Mouse (Mus musculus): ENCODE results near the gene Cd300lf. TPM values are rescaled to one million over a fixed set of nuclear protein-coding genes. Genes with fewer than 3 reads are reported as not detected.

The Cd300lf gene
- total and polyA plus RNA-seq, 3 experiments = 15.5 to 36.9 (median 35.3) TPM

GRCm38 (mm10) chr11:115163568-115164150 is 29.9 kb upstream of the Cd300lf start:
- Histone ChIP-seq H3K27ac (ENCODE audit: insufficient read depth, low read depth) (peak overlapping the region; percentile 1), H3K4me3 (replicated peaks in 1 of 3; ENCODE audit: low read depth in 2 of 3, low read length in 2 of 3, poor library complexity in 1 of 3) (peak overlapping the region; percentile 69 to 98 (median 86)), H3K79me2 (replicated peaks; ENCODE audit: control insufficient read depth, extremely low read depth, insufficient read depth, poor library complexity, severe bottlenecking) (peaks cover 40% of the 10 kb centered on the region), H3K9ac (ENCODE audit: insufficient read depth, low read depth) (peak overlapping the region; percentile 46), H3K9me3 (replicated peaks; ENCODE audit: low read length) (peaks cover 8% of the 10 kb centered on the region), H3K4me1 (ENCODE audit: control insufficient read depth in 1 of 2, insufficient read depth in 2 of 2) (peaks cover 16 to 52% of the 10 kb centered on the region in 2 experiments), H3K27me3 (replicated peaks) (no peaks in the 10 kb centered on the region), H3K4me2 (ENCODE audit: insufficient read depth, low read depth, poor library complexity, severe bottlenecking) (peak overlapping the region; percentile 77), H3K36me3 (replicated peaks in 1 of 2; ENCODE audit: control insufficient read depth in 1 of 2, insufficient read depth in 1 of 2, low read length in 1 of 2) (peaks cover 3 to 33% of the 10 kb centered on the region in 2 experiments)
- peak; percentile 64 for DNase-seq (ENCODE audit: extremely low read depth)
- in situ Hi-C loops (cut with MboI; ENCODE audit: low pct_ligation_motif_present, low pct_unique_long_range_greater_than_20kb, low sequenced_read_pairs) (loop anchor here (5.0 kb wide), 3 partner anchors 34 to 109 kb away; no protein-coding TSS in a partner anchor), dilution Hi-C loops (cut with MboI; ENCODE audit: extremely low pct_ligation_motif_present, extremely low pct_unique_long_range_greater_than_20kb, low sequenced_read_pairs) (no loop called here)
- TF ChIP-seq CTCF (conservative IDR thresholded peaks at IDR 0.05 in 1 of 2, IDR thresholded peaks at IDR 0.05 in 1 of 2; ENCODE audit: low read depth in 2 of 2, low read length in 2 of 2) (peak in 1 of 2 experiments; percentile 51; a peak in 2 of 4 replicates), JUN (IDR thresholded peaks at IDR 0.05; ENCODE audit: insufficient read depth, low read depth, low read length) (no peak), RAD21 (IDR thresholded peaks at IDR 0.05; ENCODE audit: low read depth, low read length) (peak; percentile 7), SIN3A (IDR thresholded peaks at IDR 0.05; ENCODE audit: low read length) (peak; percentile 47; the same call in 1 of the 2 replicates), UBTF (IDR thresholded peaks at IDR 0.05; ENCODE audit: low read depth, low read length) (peak; percentile 96), SMC3 (IDR thresholded peaks at IDR 0.05; ENCODE audit: low read depth, low read length) (peak; percentile 21), MAX (IDR thresholded peaks at IDR 0.05; ENCODE audit: low read length) (0 out of 2 replicates have a peak, but pooled peaks have one; percentile 14), POLR2AphosphoS2 (IDR thresholded peaks at IDR 0.05; ENCODE audit: low read depth, low read length) (no peak), CHD1 (IDR thresholded peaks at IDR 0.05; ENCODE audit: low read depth, low read length) (peak; percentile 72)

DNA sequence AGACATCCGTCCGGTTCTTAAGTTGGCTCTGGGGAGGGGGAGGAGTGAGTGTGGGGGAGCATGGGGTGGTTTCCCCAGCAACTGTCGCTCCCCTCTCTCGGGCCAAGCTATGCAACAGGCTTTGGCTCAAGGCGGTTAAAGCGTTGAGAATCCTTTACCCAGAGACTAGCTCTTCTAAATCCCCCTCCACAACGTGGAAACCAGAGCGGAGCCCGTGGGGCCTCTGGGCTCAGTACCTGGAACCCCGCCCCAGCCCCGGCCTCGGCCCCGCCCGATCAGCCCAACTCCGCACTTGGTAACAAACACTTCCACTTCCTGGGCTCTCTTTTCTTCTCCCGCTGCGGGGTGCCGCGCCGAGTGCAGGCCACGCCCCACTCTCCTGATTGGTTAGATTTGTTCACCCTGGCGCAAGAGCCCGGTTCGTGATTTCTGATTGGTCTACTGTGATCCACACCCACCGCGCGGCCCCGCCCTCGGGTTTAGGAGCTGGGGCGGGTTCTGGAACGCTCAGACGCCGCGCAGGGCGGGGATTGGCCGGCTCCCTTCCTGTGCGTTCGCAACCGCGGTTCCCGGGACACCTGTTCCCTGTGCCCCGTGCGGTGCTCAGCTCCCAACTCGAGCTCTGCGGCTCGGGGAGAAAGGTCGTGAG is 29.2 kb upstream of the Cd300lf start, which contains the start of gene Slc9a3r1:
TSS of gene Slc9a3r1 (plus strand) at position 510 of the 649 bp plus-strand sequence.
- dilution Hi-C loops (cut with MboI; ENCODE audit: extremely low pct_ligation_motif_present, extremely low pct_unique_long_range_greater_than_20kb, low sequenced_read_pairs) (no loop called here), in situ Hi-C loops (cut with MboI; ENCODE audit: low pct_ligation_motif_present, low pct_unique_long_range_greater_than_20kb, low sequenced_read_pairs) (loop anchor here (5.0 kb wide), 3 partner anchors 34 to 109 kb away; no protein-coding TSS in a partner anchor)
- Histone ChIP-seq H3K27ac (ENCODE audit: insufficient read depth, low read depth) (peak within 1 kb of the TSS; percentile 36), H3K9ac (ENCODE audit: insufficient read depth, low read depth) (peak within 1 kb of the TSS; percentile 46), H3K9me3 (replicated peaks; ENCODE audit: low read length) (peaks cover 8% of the 10 kb centered on the region), H3K4me1 (ENCODE audit: control insufficient read depth in 1 of 2, insufficient read depth in 2 of 2) (peaks cover 20 to 59% of the 10 kb centered on the region in 2 experiments), H3K36me3 (replicated peaks in 1 of 2; ENCODE audit: control insufficient read depth in 1 of 2, insufficient read depth in 1 of 2, low read length in 1 of 2) (peaks cover 0 to 26% of the 10 kb centered on the region in 2 experiments), H3K27me3 (replicated peaks) (no peaks in the 10 kb centered on the region), H3K4me2 (ENCODE audit: insufficient read depth, low read depth, poor library complexity, severe bottlenecking) (peak within 1 kb of the TSS; percentile 77), H3K4me3 (replicated peaks in 1 of 3; ENCODE audit: low read depth in 2 of 3, low read length in 2 of 3, poor library complexity in 1 of 3) (peak within 1 kb of the TSS; percentile 69 to 98 (median 86)), H3K79me2 (replicated peaks; ENCODE audit: control insufficient read depth, extremely low read depth, insufficient read depth, poor library complexity, severe bottlenecking) (peaks cover 40% of the 10 kb centered on the region)
- DNase-seq (ENCODE audit: extremely low read depth) = peak; percentile 100
- TF ChIP-seq ELF1 (IDR thresholded peaks at IDR 0.05; ENCODE audit: low read depth, low read length) = peak; percentile 90
- TF ChIP-seq ZNF384 (IDR thresholded peaks at IDR 0.05; ENCODE audit: low read depth, low read length) = no peak
- TF ChIP-seq TBP (conservative IDR thresholded peaks at IDR 0.05; ENCODE audit: low read depth, low read length) = peak; percentile 80
- peak; percentile 13; the same call in 1 of the 2 replicates for TF ChIP-seq BHLHE40 (IDR thresholded peaks at IDR 0.05; ENCODE audit: low read depth, low read length)
- TF ChIP-seq MAZ (IDR thresholded peaks at IDR 0.05; ENCODE audit: low read depth, low read length) = peak; percentile 87
- no peak for TF ChIP-seq KAT2A (IDR thresholded peaks at IDR 0.05; ENCODE audit: insufficient replicate concordance, low read length)
- TF ChIP-seq HCFC1 (IDR thresholded peaks at IDR 0.05; ENCODE audit: low read depth, low read length) = peak; percentile 56; the same call in 1 of the 2 replicates
- TF ChIP-seq UBTF (IDR thresholded peaks at IDR 0.05; ENCODE audit: low read depth, low read length) = no peak
- no peak for TF ChIP-seq SMC3 (IDR thresholded peaks at IDR 0.05; ENCODE audit: low read depth, low read length)
- TF ChIP-seq TCF12 (IDR thresholded peaks at IDR 0.05; ENCODE audit: low read depth, low read length) = peak; percentile 65
- no peak; the same call in 1 of the 2 replicates for TF ChIP-seq MEF2A (IDR thresholded peaks at IDR 0.05; ENCODE audit: borderline replicate concordance, low read depth, low read length)
- no peak for TF ChIP-seq EP300 (IDR thresholded peaks at IDR 0.05; ENCODE audit: low read length)
- TF ChIP-seq ETS1 (conservative IDR thresholded peaks at IDR 0.05; ENCODE audit: low read depth, low read length) = no peak; the same call in 1 of the 2 replicates
- TF ChIP-seq MYC (IDR thresholded peaks at IDR 0.05; ENCODE audit: low read depth, low read length) = no peak
- TF ChIP-seq E2F4 (IDR thresholded peaks at IDR 0.05; ENCODE audit: insufficient replicate concordance, low read depth, low read length) = peak; percentile 38; the same call in 1 of the 2 replicates
- TF ChIP-seq POLR2AphosphoS2 (IDR thresholded peaks at IDR 0.05; ENCODE audit: low read depth, low read length) = peak; percentile 89
- TF ChIP-seq MXI1 (IDR thresholded peaks at IDR 0.05; ENCODE audit: low read depth, low read length) = peak; percentile 18; the same call in 1 of the 2 replicates
- no peak for TF ChIP-seq RAD21 (IDR thresholded peaks at IDR 0.05; ENCODE audit: low read depth, low read length)
- no peak for TF ChIP-seq JUN (IDR thresholded peaks at IDR 0.05; ENCODE audit: insufficient read depth, low read depth, low read length)
- no peak for TF ChIP-seq ZKSCAN1 (IDR thresholded peaks at IDR 0.05; ENCODE audit: borderline replicate concordance, low read depth, low read length)
- no peak for TF ChIP-seq USF2 (conservative IDR thresholded peaks at IDR 0.05; ENCODE audit: low read depth, low read length)
- peak; percentile 30; the same call in 1 of the 2 replicates for TF ChIP-seq CHD2 (IDR thresholded peaks at IDR 0.05; ENCODE audit: low read length)
- TF ChIP-seq POLR2A (IDR thresholded peaks at IDR 0.05; ENCODE audit: low read depth, low read length) = peak; percentile 100
- TF ChIP-seq NRF1 (IDR thresholded peaks at IDR 0.05; ENCODE audit: low read depth, low read length) = peak; percentile 55
- TF ChIP-seq IRF4 (IDR thresholded peaks at IDR 0.05; ENCODE audit: low read depth, low read length) = no peak; the same call in 1 of the 2 replicates
